Mouse (Mus musculus): Measurements from ENCODE around the gene Met.

GRCm38 (mm10) chr6:17599373-17599772, 135.8 kb downstream of the Met start:
- TF ChIP-seq CTCF (IDR thresholded peaks at IDR 0.05) (no peak), POLR2A (IDR thresholded peaks at IDR 0.05; ENCODE audit: insufficient read depth, low read depth, low read length) (no peak)

Measured in heart, adult 2 months (tissue).